Mouse (Mus musculus): ENCODE measurements at regions not wholly inside any gene's neighbourhood (a gene's known extent, or its start where the extent isn't known, plus 50 kb on each side); places are given as distances from the start of the nearest gene placed in this dataset.

- DNase-seq: no peak
Observed at GRCm38 (mm10) chr16:25042669-25043440, 243.8 kb upstream of the Tprg start.

- DNase-seq: no peak
Observed at GRCm38 (mm10) chr16:25044637-25045036, 242.0 kb upstream of the Tprg start.

GRCm38 (mm10) chr16:25047726-25048125 lies 238.9 kb upstream of the Tprg start:
- DNase-seq: no peak

GRCm38 (mm10) chr16:25049928-25050510 lies 236.6 kb upstream of the Tprg start:
- no peak for DNase-seq

- DNase-seq: no peak
Observed at GRCm38 (mm10) chr16:25051044-25051443, 235.6 kb upstream of the Tprg start.

- DNase-seq: no peak
Observed at GRCm38 (mm10) chr16:25052428-25052827, 234.2 kb upstream of the Tprg start.

- DNase-seq: no peak
Observed at GRCm38 (mm10) chr16:25052917-25053343, 233.7 kb upstream of the Tprg start.

- no peak for DNase-seq
Observed at GRCm38 (mm10) chr16:25054304-25054703, 232.3 kb upstream of the Tprg start.

GRCm38 (mm10) chr16:25055376-25055775 lies 231.2 kb upstream of the Tprg start:
- no peak for DNase-seq

- no peak for DNase-seq
Observed at GRCm38 (mm10) chr16:25058051-25058747, 228.4 kb upstream of the Tprg start.

GRCm38 (mm10) chr16:25058812-25059501 lies 227.7 kb upstream of the Tprg start:
- peak; percentile 99 for DNase-seq

- DNase-seq: no peak
Observed at GRCm38 (mm10) chr16:25059504-25059992, 227.1 kb upstream of the Tprg start.

GRCm38 (mm10) chr16:25060266-25060665 lies 226.4 kb upstream of the Tprg start:
- DNase-seq: peak; percentile 43

- no peak for DNase-seq
Observed at GRCm38 (mm10) chr16:25061631-25062030, 225.0 kb upstream of the Tprg start.

- no peak for DNase-seq
Observed at GRCm38 (mm10) chr16:25063981-25064380, 222.6 kb upstream of the Tprg start.

- DNase-seq: peak; percentile 88
Observed at GRCm38 (mm10) chr16:25064538-25064937, 222.1 kb upstream of the Tprg start.

GRCm38 (mm10) chr16:25066822-25067221 lies 219.8 kb upstream of the Tprg start:
- DNase-seq: no peak

- peak; percentile 32 for DNase-seq
Observed at GRCm38 (mm10) chr16:25067276-25068249, 219.1 kb upstream of the Tprg start.

- DNase-seq: no peak
Observed at GRCm38 (mm10) chr16:25080811-25081210, 205.8 kb upstream of the Tprg start.

- DNase-seq: no peak
Observed at GRCm38 (mm10) chr16:25083729-25084128, 202.9 kb upstream of the Tprg start.

- DNase-seq: no peak
Observed at GRCm38 (mm10) chr16:25087741-25088648, 198.6 kb upstream of the Tprg start.

All from cerebellum, adult 9-11 months (tissue).